Mouse (Mus musculus): ENCODE data around the gene Brd7. TPM values are rescaled to one million over a fixed set of nuclear protein-coding genes. Genes with fewer than 3 reads are reported as not detected.

The Brd7 gene
- total and polyA plus RNA-seq, 2 experiments: 12.7 to 22.7 TPM

DNA sequence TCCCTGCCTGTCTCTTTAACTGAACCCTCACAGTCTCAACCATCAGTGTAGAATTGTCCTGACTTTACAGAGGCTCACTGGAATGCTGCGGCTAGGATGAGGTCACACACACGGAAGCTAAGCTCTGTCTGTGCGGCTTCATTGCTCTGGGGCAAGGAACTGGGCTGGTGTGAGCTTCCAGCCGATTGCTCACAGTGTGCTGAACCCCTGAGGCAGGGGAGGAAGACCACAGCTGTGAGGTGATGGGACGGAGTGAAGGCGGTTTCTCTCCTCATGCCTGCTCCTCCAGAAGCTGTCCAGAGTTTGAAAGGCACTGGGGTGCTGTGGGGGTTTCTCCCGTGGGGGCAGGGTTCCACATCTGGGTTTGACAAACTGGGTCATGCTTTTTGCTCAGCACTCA lies 77.3 kb downstream of the Brd7 start:
- Histone ChIP-seq H3K27me3 (ENCODE audit: control insufficient read depth, insufficient read depth, low read length) (no peaks in the 10 kb centered on the region), H3K4me3 (ENCODE audit: insufficient read depth, low read depth, low read length) (no peak overlapping the region), H3K79me2 (ENCODE audit: control insufficient read depth, insufficient read depth, low read length) (no peaks in the 10 kb centered on the region), H3K4me1 (ENCODE audit: control insufficient read depth, insufficient read depth, low read length) (no peaks in the 10 kb centered on the region), H3K9ac (ENCODE audit: low read depth, low read length) (no peak overlapping the region), H3K27ac (replicated peaks; ENCODE audit: insufficient read depth, low read depth, low read length) (no peak overlapping the region), H3K36me3 (ENCODE audit: control insufficient read depth, insufficient read depth, low read length) (no peaks in the 10 kb centered on the region)
- 80% methylated on average over 7 of the region's 7 CpGs for WGBS
- DNase-seq (ENCODE audit: extremely low read depth, low read depth, low spot score): no peak
- TF ChIP-seq CTCF (IDR thresholded peaks at IDR 0.05; ENCODE audit: low read depth, low read length) (no peak), POLR2A (IDR thresholded peaks at IDR 0.05; ENCODE audit: extremely low read depth, insufficient read depth, low read length) (no peak)

DNA sequence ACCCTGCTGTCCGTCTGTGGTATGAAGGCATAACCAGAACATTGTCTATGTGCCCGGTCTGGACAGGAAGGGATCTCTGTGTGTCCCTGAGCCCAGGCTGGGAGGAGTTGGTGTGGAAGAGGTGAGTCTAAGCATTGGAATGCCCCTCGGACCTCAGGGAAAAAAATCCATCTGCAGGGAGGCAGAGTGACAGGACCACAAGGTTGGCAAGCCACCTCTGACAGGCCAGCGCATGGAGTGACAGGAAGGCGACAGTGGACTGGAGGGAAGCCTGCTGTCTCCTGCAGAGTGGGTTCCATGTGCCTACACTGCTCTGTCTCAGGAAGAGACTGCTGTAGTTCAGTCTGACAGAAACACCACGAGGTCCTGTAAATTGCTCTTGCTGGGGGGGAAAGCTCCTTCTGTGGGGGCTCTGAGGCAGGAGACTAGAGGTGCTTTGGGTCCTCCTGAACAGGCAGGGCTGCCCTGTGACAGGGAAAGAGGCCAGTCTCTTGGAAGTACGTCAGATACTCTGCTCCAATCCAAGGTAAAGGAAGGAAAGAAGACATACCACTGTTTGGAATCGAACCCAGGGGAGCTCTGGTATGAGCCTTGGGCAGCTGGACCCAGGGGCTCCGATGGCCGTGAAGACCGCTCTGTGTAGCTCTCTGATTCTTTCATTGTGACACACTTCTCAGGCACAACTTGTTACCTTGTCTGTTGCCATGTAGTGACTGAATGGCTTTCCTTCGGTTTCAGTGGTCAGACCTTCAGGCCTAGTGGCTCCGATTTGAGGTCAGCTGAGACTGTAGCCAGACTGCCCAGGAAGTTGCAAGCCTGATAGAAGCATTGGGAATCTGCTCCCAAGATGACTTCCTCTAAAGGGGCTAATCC lies 78.5 kb downstream of the Brd7 start:
- Histone ChIP-seq H3K4me1 (ENCODE audit: control insufficient read depth, insufficient read depth, low read length) (no peaks in the 10 kb centered on the region), H3K4me3 (ENCODE audit: insufficient read depth, low read depth, low read length) (no peak overlapping the region), H3K27ac (replicated peaks; ENCODE audit: insufficient read depth, low read depth, low read length) (no peak overlapping the region), H3K27me3 (ENCODE audit: control insufficient read depth, insufficient read depth, low read length) (no peaks in the 10 kb centered on the region), H3K79me2 (ENCODE audit: control insufficient read depth, insufficient read depth, low read length) (no peaks in the 10 kb centered on the region), H3K36me3 (ENCODE audit: control insufficient read depth, insufficient read depth, low read length) (no peaks in the 10 kb centered on the region), H3K9ac (ENCODE audit: low read depth, low read length) (no peak overlapping the region)
- TF ChIP-seq POLR2A (IDR thresholded peaks at IDR 0.05; ENCODE audit: extremely low read depth, insufficient read depth, low read length) (no peak), CTCF (IDR thresholded peaks at IDR 0.05; ENCODE audit: low read depth, low read length) (no peak)
- no peak for DNase-seq (ENCODE audit: extremely low read depth, low read depth, low spot score)
- WGBS: 83% methylated on average over 13 of the region's 13 CpGs

DNA sequence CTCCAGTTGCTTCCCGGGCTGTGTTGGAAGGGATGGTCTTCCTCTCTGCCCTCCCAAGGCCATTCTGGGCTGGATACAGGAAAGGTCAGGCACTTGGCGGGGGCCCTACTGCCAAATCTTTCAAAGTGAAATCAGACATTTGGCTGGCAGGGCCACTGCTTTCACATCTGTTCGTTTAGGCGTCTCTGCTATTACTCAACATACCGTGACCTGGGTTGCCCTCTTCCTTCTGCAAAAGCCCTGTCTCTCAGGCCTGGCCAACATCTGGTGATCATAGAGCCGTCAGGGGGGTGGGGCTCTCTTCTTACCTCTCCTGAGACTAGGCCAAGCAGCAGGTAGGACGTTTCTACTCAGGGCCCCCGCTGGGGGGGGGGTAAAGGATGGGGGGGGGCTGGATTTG lies 79.3 kb downstream of the Brd7 start:
- no peak overlapping the region for H3K4me3 ChIP-seq (ENCODE audit: insufficient read depth, low read depth, low read length)
- H3K36me3 ChIP-seq (ENCODE audit: control insufficient read depth, insufficient read depth, low read length): no peaks in the 10 kb centered on the region
- no peaks in the 10 kb centered on the region for H3K79me2 ChIP-seq (ENCODE audit: control insufficient read depth, insufficient read depth, low read length)
- H3K27ac ChIP-seq (replicated peaks; ENCODE audit: insufficient read depth, low read depth, low read length): no peak overlapping the region
- no peaks in the 10 kb centered on the region for H3K4me1 ChIP-seq (ENCODE audit: control insufficient read depth, insufficient read depth, low read length)
- TF ChIP-seq POLR2A (IDR thresholded peaks at IDR 0.05; ENCODE audit: extremely low read depth, insufficient read depth, low read length) (no peak), CTCF (IDR thresholded peaks at IDR 0.05; ENCODE audit: low read depth, low read length) (no peak)
- H3K27me3 ChIP-seq (ENCODE audit: control insufficient read depth, insufficient read depth, low read length): no peaks in the 10 kb centered on the region
- WGBS: 18% methylated on average over 8 of the region's 8 CpGs
- DNase-seq (ENCODE audit: extremely low read depth, low read depth, low spot score): peak; percentile 75
- no peak overlapping the region for H3K9ac ChIP-seq (ENCODE audit: low read depth, low read length)

Other genes starting within 250 kb of the Brd7 start
- 15.4 and 17.2 TPM in 2 replicates for gene Cnep1r1, start 243.4 kb downstream of the Brd7 start, total RNA-seq (2014; rRNA removed)
- gene Cnep1r1, start 243.4 kb downstream of the Brd7 start, polyA plus RNA-seq (2012; rRNA removed): 9.1 and 9.4 TPM in 2 replicates
- 17.1 and 18.9 TPM in 2 replicates for gene Heatr3, start 224.3 kb downstream of the Brd7 start, total RNA-seq (2014; rRNA removed)
- 11.2 and 11.6 TPM in 2 replicates for gene Heatr3, start 224.3 kb downstream of the Brd7 start, polyA plus RNA-seq (2012; rRNA removed)
- 22.4 and 23.7 TPM in 2 replicates for gene Tent4b, start 163.0 kb downstream of the Brd7 start, total RNA-seq (2014; rRNA removed)
- 17.3 and 18.0 TPM in 2 replicates for gene Tent4b, start 163.0 kb downstream of the Brd7 start, polyA plus RNA-seq (2012; rRNA removed)
- 2.1 and 2.6 TPM in 2 replicates for gene Adcy7, start 89.8 kb downstream of the Brd7 start, total RNA-seq (2014; rRNA removed)
- 1.0 and 1.6 TPM in 2 replicates for gene Adcy7, start 89.8 kb downstream of the Brd7 start, polyA plus RNA-seq (2012; rRNA removed)
- 1.9 TPM in 2 replicates for gene Nkd1, start 159.2 kb upstream of the Brd7 start, total RNA-seq (2014; rRNA removed)
- gene Nkd1, start 159.2 kb upstream of the Brd7 start, polyA plus RNA-seq (2012; rRNA removed): 7.6 and 12.3 TPM in 2 replicates